Mouse (Mus musculus): ENCODE measurements around the gene Snrnp35.

Gene Snrnp35

DNA sequence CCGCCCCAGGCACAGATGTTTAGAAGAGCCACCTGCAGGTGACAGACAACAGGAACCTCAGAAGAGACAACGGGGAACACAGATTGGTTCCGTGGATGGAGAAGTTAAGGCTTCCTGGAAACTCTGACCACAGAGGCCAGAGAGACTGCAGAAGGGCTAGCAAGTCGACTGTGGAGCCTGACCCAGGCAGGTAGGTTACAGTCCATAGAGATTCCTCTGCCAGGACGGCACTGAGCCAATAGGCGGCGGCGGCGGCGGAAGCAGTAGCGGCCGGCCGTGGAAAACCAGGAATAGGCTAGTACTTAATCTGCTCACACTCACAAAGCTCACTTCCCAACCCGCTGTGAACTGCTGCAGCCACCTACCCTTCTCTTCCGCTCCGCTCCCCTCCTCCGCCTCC lies 53.8 kb downstream of the Snrnp35 start:
- DNase-seq (ENCODE audit: low spot score in 2 of 2) = no peak

DNA sequence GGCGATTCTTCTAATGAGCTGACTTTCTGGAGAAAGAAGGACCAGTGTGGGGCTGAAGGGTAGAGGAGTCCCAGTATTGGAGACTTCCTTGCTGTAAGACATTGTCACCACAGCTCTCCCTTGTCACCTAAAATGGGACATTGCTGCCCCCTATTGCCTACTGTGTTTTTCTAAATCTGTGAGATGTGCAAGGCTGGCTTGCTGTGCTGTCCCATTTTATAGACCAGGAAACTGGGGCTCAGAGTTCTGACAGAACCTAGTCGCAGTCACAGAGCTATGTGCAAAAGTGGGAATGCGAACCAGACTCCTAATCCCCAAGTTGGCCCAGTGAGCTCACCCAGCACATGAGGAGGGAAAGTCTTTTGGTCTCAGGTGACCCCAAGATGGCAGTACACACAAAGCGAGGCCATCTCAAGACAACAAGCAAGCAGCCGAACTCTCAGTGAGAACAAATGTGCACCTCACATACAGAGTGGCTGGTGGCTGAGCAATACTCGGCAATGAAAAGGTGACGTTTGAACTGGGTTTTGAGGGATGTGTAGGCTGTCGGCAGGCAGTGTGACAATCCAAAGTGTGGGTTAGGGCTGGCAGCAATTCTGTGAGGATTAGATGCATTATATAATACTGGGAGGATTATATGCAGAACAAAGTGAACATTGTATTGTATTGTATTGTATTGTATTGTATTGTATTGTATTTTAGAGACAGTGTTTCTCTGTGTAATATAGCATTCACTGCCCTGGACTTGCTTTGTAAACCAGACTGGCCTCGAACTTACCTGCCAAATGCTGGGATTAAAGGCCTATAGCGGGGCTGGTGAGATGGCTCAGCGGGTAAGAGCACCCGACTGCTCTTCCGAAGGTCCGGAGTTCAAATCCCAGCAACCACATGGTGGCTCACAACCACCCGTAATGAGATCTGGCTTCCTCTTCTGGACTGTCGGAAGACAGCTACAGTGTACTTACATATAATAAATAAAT lies 56.2 kb downstream of the Snrnp35 start:
- peak; percentile 62 to 76 for DNase-seq (ENCODE audit: low spot score in 2 of 2)

DNA sequence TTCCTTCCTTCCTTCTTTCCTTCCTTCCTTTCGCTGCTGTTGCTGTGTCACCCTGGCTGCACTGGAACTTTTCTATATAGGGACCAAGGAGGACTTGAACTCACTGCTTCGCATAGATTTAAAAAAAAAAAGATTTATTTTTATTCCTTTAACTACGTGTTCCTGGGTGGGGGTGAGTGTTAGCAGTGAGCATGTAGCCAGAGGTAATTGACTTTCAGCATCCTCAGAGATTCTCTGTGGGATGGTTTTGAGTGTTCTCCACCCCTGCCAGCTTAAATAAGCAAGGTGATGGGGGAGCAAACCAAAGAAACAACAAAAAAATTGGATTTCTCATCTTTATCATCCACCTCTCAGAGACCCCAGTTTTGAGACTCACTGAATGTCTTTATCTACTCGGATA lies 57.0 kb downstream of the Snrnp35 start:
- DNase-seq (ENCODE audit: low spot score in 2 of 2) = no peak

DNA sequence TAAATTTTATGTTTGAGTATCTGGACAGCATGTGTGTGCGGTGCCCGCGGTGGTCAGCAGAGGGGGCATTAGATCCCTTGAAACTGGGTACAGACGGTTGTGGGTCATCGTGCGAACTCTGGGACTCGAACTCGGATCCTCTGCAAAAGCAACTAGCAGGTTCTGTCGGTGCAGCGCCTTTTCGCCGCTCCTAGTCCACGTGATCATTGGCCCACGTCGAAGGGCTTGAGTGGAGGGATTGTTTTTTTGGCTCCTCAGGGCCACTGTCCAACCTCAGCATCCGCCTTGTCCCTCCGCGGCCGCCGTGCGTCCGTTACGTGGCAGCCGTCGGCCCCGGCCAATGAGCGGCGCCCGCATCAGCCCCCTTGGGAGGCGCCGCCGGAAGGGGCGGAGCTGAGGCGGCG lies 57.5 kb downstream of the Snrnp35 start, which contains the start of gene Tmed2:
Tmed2 (plus strand) TSS at position 313 of the 404 bp plus-strand sequence.
- peak; percentile 90 to 92 for DNase-seq (ENCODE audit: low spot score in 2 of 2)

Measured in thymus, postnatal 10 days (tissue).